Mouse (Mus musculus) CD4-positive, CD25-positive, alpha-beta regulatory T cell, adult 9 weeks (primary cell): ENCODE data around the gene Cep44. TPM values are rescaled to one million over a fixed set of nuclear protein-coding genes. Genes with fewer than 3 reads are reported as not detected.

Source experiments
- polyA plus RNA-seq: library from polyadenylated mRNA; unstranded; fragments of 100-300 nt; shearing (Covaris generic); gene quantifications from one replicate; pipeline ENCODE4 v1.2.1, GENCODE M21; 2017

Cep44 gene
- polyA plus RNA-seq = 35.1 TPM

GRCm38 (mm10) chr8:56550558-56551360 lies at the start of gene Cep44, which contains the start of gene Fbxo8:
Gene Cep44 (minus strand): TSS chr8:56551047.
Gene Fbxo8 (plus strand): TSS chr8:56551090.

Other genes with a start within 250 kb of the Cep44 start
- 55.4 TPM for gene Fbxo8, start within 50 bp of the Cep44 start, polyA plus RNA-seq